Mouse (Mus musculus): ENCODE data around the gene Dock4. TPM values are rescaled to one million over a fixed set of nuclear protein-coding genes. Genes with fewer than 3 reads are reported as not detected.

Gene Dock4
- total RNA-seq, 2 experiments from 2014 or later = 81.1 to 99.7 TPM

GRCm38 (mm10) chr12:40698330-40698729 lies 252.6 kb downstream of the Dock4 start:
- intact Hi-C loops (cut with DNase I) = no loop called here
- DNase-seq (ENCODE audit: low spot score in 2 of 2) = no peak

GRCm38 (mm10) chr12:40702233-40702792 lies 256.6 kb downstream of the Dock4 start:
- intact Hi-C loops (cut with DNase I) = no loop called here

GRCm38 (mm10) chr12:40704296-40704695 lies 258.5 kb downstream of the Dock4 start:
- intact Hi-C loops (cut with DNase I) = no loop called here
- no peak for DNase-seq (ENCODE audit: low spot score in 2 of 2)

More at GRCm38 (mm10) chr12:40702233-40702792, 256.6 kb downstream of the Dock4 start:
- no peak for DNase-seq (ENCODE audit: low spot score in 2 of 2)

- no peak for DNase-seq (ENCODE audit: low spot score in 2 of 2)
- intact Hi-C loops (cut with DNase I) = no loop called here
Measured at GRCm38 (mm10) chr12:40707108-40707507, 261.4 kb downstream of the Dock4 start.

- intact Hi-C loops (cut with DNase I) = no loop called here
- no peak for DNase-seq (ENCODE audit: low spot score in 2 of 2)
Measured at GRCm38 (mm10) chr12:40709094-40709493, 263.3 kb downstream of the Dock4 start.

GRCm38 (mm10) chr12:40712235-40712634 lies 266.5 kb downstream of the Dock4 start:
- intact Hi-C loops (cut with DNase I) = no loop called here
- no peak for DNase-seq (ENCODE audit: low spot score in 2 of 2)

GRCm38 (mm10) chr12:40714288-40714687 lies 268.5 kb downstream of the Dock4 start:
- DNase-seq (ENCODE audit: low spot score in 2 of 2) = no peak
- intact Hi-C loops (cut with DNase I) = no loop called here

GRCm38 (mm10) chr12:40715174-40715573 lies 269.4 kb downstream of the Dock4 start:
- DNase-seq (ENCODE audit: low spot score in 2 of 2) = no peak
- intact Hi-C loops (cut with DNase I) = no loop called here

- no peak for DNase-seq (ENCODE audit: low spot score in 2 of 2)
- intact Hi-C loops (cut with DNase I) = loop anchor here (5.0 kb wide), 1 partner anchor 89 kb away; no protein-coding TSS in a partner anchor
Measured at GRCm38 (mm10) chr12:40728373-40728772, 282.6 kb downstream of the Dock4 start.

- intact Hi-C loops (cut with DNase I) = no loop called here
- no peak for DNase-seq (ENCODE audit: low spot score in 2 of 2)
Measured at GRCm38 (mm10) chr12:40730756-40731155, 285.0 kb downstream of the Dock4 start.

- DNase-seq (ENCODE audit: low spot score in 2 of 2) = no peak
- intact Hi-C loops (cut with DNase I) = no loop called here
Measured at GRCm38 (mm10) chr12:40745501-40745900, 299.7 kb downstream of the Dock4 start.

- intact Hi-C loops (cut with DNase I) = no loop called here
- DNase-seq (ENCODE audit: low spot score in 2 of 2) = no peak
Measured at GRCm38 (mm10) chr12:40746081-40746480, 300.3 kb downstream of the Dock4 start.

- no peak for DNase-seq (ENCODE audit: low spot score in 2 of 2)
- intact Hi-C loops (cut with DNase I) = no loop called here
Measured at GRCm38 (mm10) chr12:40759281-40759680, 313.5 kb downstream of the Dock4 start.

- intact Hi-C loops (cut with DNase I) = no loop called here
- DNase-seq (ENCODE audit: low spot score in 2 of 2) = no peak
Measured at GRCm38 (mm10) chr12:40767258-40767816, 321.6 kb downstream of the Dock4 start.

- intact Hi-C loops (cut with DNase I) = no loop called here
Measured at GRCm38 (mm10) chr12:40773091-40773490, 327.3 kb downstream of the Dock4 start.

GRCm38 (mm10) chr12:40781554-40781953 lies 335.8 kb downstream of the Dock4 start:
- DNase-seq (ENCODE audit: low spot score in 2 of 2) = no peak
- intact Hi-C loops (cut with DNase I) = no loop called here

More at GRCm38 (mm10) chr12:40773091-40773490, 327.3 kb downstream of the Dock4 start:
- no peak for DNase-seq (ENCODE audit: low spot score in 2 of 2)

- no peak for DNase-seq (ENCODE audit: low spot score in 2 of 2)
- intact Hi-C loops (cut with DNase I) = no loop called here
Measured at GRCm38 (mm10) chr12:40788621-40789111, 342.9 kb downstream of the Dock4 start.

- intact Hi-C loops (cut with DNase I) = no loop called here
Measured at GRCm38 (mm10) chr12:40789379-40790361, 343.9 kb downstream of the Dock4 start.

GRCm38 (mm10) chr12:40791221-40791620 lies 345.5 kb downstream of the Dock4 start:
- no peak for DNase-seq (ENCODE audit: low spot score in 2 of 2)
- intact Hi-C loops (cut with DNase I) = no loop called here

More at GRCm38 (mm10) chr12:40789379-40790361, 343.9 kb downstream of the Dock4 start:
- no peak for DNase-seq (ENCODE audit: low spot score in 2 of 2)

GRCm38 (mm10) chr12:40792184-40792650 lies 346.5 kb downstream of the Dock4 start:
- intact Hi-C loops (cut with DNase I) = no loop called here
- DNase-seq (ENCODE audit: low spot score in 2 of 2) = no peak

Data from left cerebral cortex, postnatal 36 days (tissue).